Mouse (Mus musculus) CH12.LX (cell line): ENCODE data around the gene Imp3. TPM values are rescaled to one million over a fixed set of nuclear protein-coding genes. Genes with fewer than 3 reads are reported as not detected.

Experiments
- DNase-seq: peaks from one replicate; pipeline ENCODE4 v3.0.0-alpha.2; 2013; ENCODE audit errors: extremely low read depth
- H3K27ac ChIP-seq: 2 replicates; pipeline ENCODE4 v1.5.1; 2012; ENCODE audit warnings: low read depth, mild to moderate bottlenecking, control low read depth, moderate library complexity; ENCODE audit not compliant: insufficient read depth
- H3K27me3 ChIP-seq: replicated peaks from 2 replicates; pipeline ENCODE3; 2012; ENCODE audit warnings: inconsistent platforms
- H3K36me3 ChIP-seq, 2 experiments: replicated peaks in 1 of 2; 2 replicates each; pipeline versions ENCODE3 to v1.6.1; 2012; ENCODE audit warnings: inconsistent platforms in 1 of 2, low read length in 1 of 2, mild to moderate bottlenecking in 1 of 2, mixed read lengths in 1 of 2, moderate library complexity in 1 of 2; ENCODE audit not compliant: control insufficient read depth in 1 of 2, insufficient read depth in 1 of 2
- H3K4me1 ChIP-seq, 2 experiments: 2 replicates each; pipeline ENCODE4 v1.6.1; 2012; ENCODE audit warnings: inconsistent platforms in 1 of 2, moderate library complexity in 1 of 2; ENCODE audit not compliant: insufficient read depth in 2 of 2, control insufficient read depth in 1 of 2
- H3K4me2 ChIP-seq: 2 replicates; pipeline ENCODE4 v1.6.1; 2012; ENCODE audit warnings: low read depth, mild to moderate bottlenecking, control low read depth; ENCODE audit not compliant: poor library complexity, insufficient read depth, severe bottlenecking
- H3K4me3 ChIP-seq, 3 experiments: fragments of 150-350 bp in 1 of 3; sonication (generic) in 1 of 3; replicated peaks in 1 of 3; 2 replicates each; pipeline versions ENCODE3 to v1.5.1; 2011 to 2012; ENCODE audit warnings: low read depth in 2 of 3, low read length in 2 of 3, mild to moderate bottlenecking in 2 of 3, moderate library complexity in 2 of 3, control low read depth in 1 of 3, improper control_type of control experiment in 1 of 3, inconsistent platforms in 1 of 3, mixed read lengths in 1 of 3; ENCODE audit not compliant: poor library complexity in 1 of 3
- H3K79me2 ChIP-seq: replicated peaks from 2 replicates; pipeline ENCODE4 v1.6.1; 2012; ENCODE audit warnings: mild to moderate bottlenecking, moderate library complexity; ENCODE audit not compliant: control insufficient read depth, poor library complexity, insufficient read depth, severe bottlenecking; ENCODE audit errors: extremely low read depth
- H3K9ac ChIP-seq: 2 replicates; pipeline ENCODE4 v1.6.1; 2012; ENCODE audit warnings: low read depth, mild to moderate bottlenecking, control low read depth, moderate library complexity; ENCODE audit not compliant: insufficient read depth
- H3K9me3 ChIP-seq: replicated peaks from 2 replicates; pipeline ENCODE3; 2012; ENCODE audit warnings: low read length, inconsistent platforms, mixed read lengths
- BHLHE40 ChIP-seq: IDR thresholded peaks from 2 replicates; pipeline ENCODE4 v1.6.1; 2011; ENCODE audit warnings: mild to moderate bottlenecking, low read depth, low read length, improper control_type of control experiment
- CHD1 ChIP-seq: IDR thresholded peaks from 2 replicates; pipeline ENCODE4 v1.6.1; 2012; ENCODE audit warnings: low read depth, low read length, improper control_type of control experiment, inconsistent platforms
- CHD2 ChIP-seq: IDR thresholded peaks from 2 replicates; pipeline ENCODE4 v1.6.1; 2011; ENCODE audit warnings: low read length, improper control_type of control experiment
- CTCF ChIP-seq, 2 experiments: IDR thresholded peaks in 1 of 2; conservative IDR thresholded peaks in 1 of 2; 2 replicates each; pipeline ENCODE4 v1.5.1; 2011 to 2012; ENCODE audit warnings: low read depth in 2 of 2, low read length in 2 of 2, improper control_type of control experiment in 1 of 2, inconsistent platforms in 1 of 2, mild to moderate bottlenecking in 1 of 2, moderate library complexity in 1 of 2
- E2F4 ChIP-seq: IDR thresholded peaks from 2 replicates; pipeline ENCODE4 v1.6.1; 2011; ENCODE audit warnings: low read depth, low read length, improper control_type of control experiment; ENCODE audit not compliant: insufficient replicate concordance
- ELF1 ChIP-seq: IDR thresholded peaks from 2 replicates; pipeline ENCODE4 v1.6.1; 2014; ENCODE audit warnings: low read depth, mild to moderate bottlenecking, inconsistent platforms, low read length, improper control_type of control experiment
- EP300 ChIP-seq: IDR thresholded peaks from 2 replicates; pipeline ENCODE4 v1.6.1; 2011; ENCODE audit warnings: low read length, improper control_type of control experiment
- IRF4 ChIP-seq: IDR thresholded peaks from 2 replicates; pipeline ENCODE4 v1.6.1; 2014; ENCODE audit warnings: low read depth, mild to moderate bottlenecking, inconsistent platforms, low read length, improper control_type of control experiment
- JUN ChIP-seq: IDR thresholded peaks from 2 replicates; pipeline ENCODE4 v1.6.1; 2011; ENCODE audit warnings: low read depth, mild to moderate bottlenecking, low read length, improper control_type of control experiment, moderate library complexity; ENCODE audit not compliant: insufficient read depth
- JUND ChIP-seq: conservative IDR thresholded peaks from 2 replicates; pipeline ENCODE4 v1.6.1; 2011; ENCODE audit warnings: low read depth, low read length, improper control_type of control experiment
- MAFK ChIP-seq: IDR thresholded peaks from 2 replicates; pipeline ENCODE4 v1.6.1; 2011; ENCODE audit warnings: low read length, improper control_type of control experiment; ENCODE audit not compliant: insufficient replicate concordance
- MAX ChIP-seq: IDR thresholded peaks from 2 replicates; pipeline ENCODE4 v1.6.1; 2011; ENCODE audit warnings: low read length, improper control_type of control experiment
- MAZ ChIP-seq: IDR thresholded peaks from 2 replicates; pipeline ENCODE4 v1.6.1; 2012; ENCODE audit warnings: low read depth, mild to moderate bottlenecking, inconsistent platforms, low read length, improper control_type of control experiment, moderate library complexity
- MXI1 ChIP-seq: IDR thresholded peaks from 2 replicates; pipeline ENCODE4 v1.6.1; 2011; ENCODE audit warnings: mild to moderate bottlenecking, low read depth, low read length, improper control_type of control experiment
- NELFE ChIP-seq: IDR thresholded peaks from 2 replicates; pipeline ENCODE4 v1.6.1; 2011; ENCODE audit warnings: low read depth, low read length, improper control_type of control experiment
- NRF1 ChIP-seq: IDR thresholded peaks from 2 replicates; pipeline ENCODE4 v1.6.1; 2014; ENCODE audit warnings: low read depth, mild to moderate bottlenecking, inconsistent platforms, low read length, improper control_type of control experiment, moderate library complexity
- PAX5 ChIP-seq: IDR thresholded peaks from 2 replicates; pipeline ENCODE4 v1.6.1; 2012; ENCODE audit warnings: low read length, inconsistent platforms, mixed read lengths
- POLR2A ChIP-seq: IDR thresholded peaks from 2 replicates; pipeline ENCODE4 v1.6.1; 2011; ENCODE audit warnings: low read depth, mild to moderate bottlenecking, improper control_type of control experiment, low read length
- POLR2AphosphoS2 ChIP-seq: IDR thresholded peaks from 2 replicates; pipeline ENCODE4 v1.6.1; 2011; ENCODE audit warnings: low read depth, low read length, improper control_type of control experiment
- RAD21 ChIP-seq: IDR thresholded peaks from 2 replicates; pipeline ENCODE4 v1.6.1; 2011; ENCODE audit warnings: low read depth, mild to moderate bottlenecking, low read length, improper control_type of control experiment, moderate library complexity
- RCOR1 ChIP-seq: conservative IDR thresholded peaks from 2 replicates; pipeline ENCODE4 v1.6.1; 2012; ENCODE audit warnings: low read depth, mild to moderate bottlenecking, inconsistent platforms, low read length, improper control_type of control experiment
- SMC3 ChIP-seq: IDR thresholded peaks from 2 replicates; pipeline ENCODE4 v1.6.1; 2011; ENCODE audit warnings: low read depth, low read length, improper control_type of control experiment
- TBP ChIP-seq: conservative IDR thresholded peaks from 2 replicates; pipeline ENCODE4 v1.6.1; 2011; ENCODE audit warnings: low read depth, low read length, improper control_type of control experiment
- TCF12 ChIP-seq: IDR thresholded peaks from 2 replicates; pipeline ENCODE4 v1.6.1; 2014; ENCODE audit warnings: low read depth, mild to moderate bottlenecking, inconsistent platforms, low read length, improper control_type of control experiment
- USF1 ChIP-seq: IDR thresholded peaks from 2 replicates; pipeline ENCODE4 v1.6.1; 2014; ENCODE audit warnings: low read depth, mild to moderate bottlenecking, inconsistent platforms, low read length, improper control_type of control experiment
- ZC3H11A ChIP-seq: IDR thresholded peaks from 2 replicates; pipeline ENCODE4 v1.6.1; 2012; ENCODE audit warnings: low read depth, mild to moderate bottlenecking, inconsistent platforms, low read length, improper control_type of control experiment
- ZMIZ1 ChIP-seq: IDR thresholded peaks from 2 replicates; pipeline ENCODE4 v1.6.1; 2012; ENCODE audit warnings: low read depth, mild to moderate bottlenecking, inconsistent platforms, low read length, improper control_type of control experiment
- dilution Hi-C: fragments of 300-500 bp; cut with MboI; formaldehyde crosslinking; loops from 2 replicates; pipeline ENCODE4 v1.14.3; 2020; ENCODE audit warnings: low sequenced_read_pairs; ENCODE audit not compliant: extremely low pct_unique_long_range_greater_than_20kb, extremely low pct_ligation_motif_present
- in situ Hi-C: fragments of 300-500 bp; cut with MboI; formaldehyde crosslinking; loops from 3 replicates; pipeline ENCODE4 v1.14.3; 2019; ENCODE audit warnings: low sequenced_read_pairs, low pct_ligation_motif_present, low pct_unique_long_range_greater_than_20kb, mixed read lengths
- polyA plus RNA-seq: library from polyadenylated mRNA; unstranded; fragments of >175 nt; gene quantifications from 2 replicates; pipeline ENCODE4 v1.2.1, GENCODE M21; 2012; ENCODE audit warnings: low read depth; ENCODE audit not compliant: insufficient read length
- total RNA-seq, 2 experiments: library from RNA; depleted of rRNA; stranded (reverse); fragments of 300-350 nt in 1 of 2; fragments of >200 nt in 1 of 2; gene quantifications; 2 replicates each; pipeline ENCODE4 v1.2.3; 2012 to 2014

Imp3 gene
- total and polyA plus RNA-seq, 3 experiments = 134 to 197 (median 165) TPM

DNA sequence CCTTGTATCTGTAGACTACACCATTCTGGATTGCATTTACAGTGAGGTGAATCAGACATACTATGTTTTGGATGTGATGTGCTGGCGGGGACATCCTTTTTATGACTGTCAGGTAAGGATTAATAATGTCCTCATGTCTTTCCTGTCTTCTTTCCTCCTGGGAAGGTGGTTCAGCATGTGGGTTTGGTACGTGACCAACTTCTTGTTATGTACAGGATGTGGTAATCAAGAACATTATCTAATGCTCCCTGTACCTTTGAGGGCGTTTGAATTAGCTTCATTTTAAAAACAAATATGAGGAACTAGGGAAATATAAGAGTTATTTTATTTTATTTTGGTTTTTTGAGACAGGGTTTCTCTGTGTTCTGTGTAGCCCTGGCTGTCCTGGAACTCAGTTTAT lies 37.9 kb downstream of the Imp3 start:
- no peaks in the 10 kb centered on the region for H3K79me2 ChIP-seq
- no peak for TF ChIP-seq EP300
- TF ChIP-seq CTCF (conservative IDR thresholded peaks at IDR 0.05 in 1 of 2, IDR thresholded peaks at IDR 0.05 in 1 of 2; ENCODE audit: low read depth in 2 of 2, low read length in 2 of 2) = no peak
- no peak for TF ChIP-seq POLR2A
- no peak for TF ChIP-seq ZMIZ1
- TF ChIP-seq NELFE = no peak
- TF ChIP-seq CHD1 = no peak
- no peak for TF ChIP-seq JUN
- TF ChIP-seq JUND = no peak
- no peak for TF ChIP-seq ZC3H11A
- TF ChIP-seq PAX5 = no peak
- no peak for TF ChIP-seq MAZ
- TF ChIP-seq TCF12 = no peak
- no peak for TF ChIP-seq BHLHE40
- no peak for TF ChIP-seq NRF1
- TF ChIP-seq IRF4 = no peak
- no peaks in the 10 kb centered on the region for H3K27me3 ChIP-seq
- in situ Hi-C loops (no loop called here), dilution Hi-C loops (no loop called here)
- no peaks in the 10 kb centered on the region for H3K9me3 ChIP-seq
- H3K4me3 ChIP-seq = no peak overlapping the region
- H3K4me2 ChIP-seq = no peak overlapping the region
- DNase-seq = no peak
- no peak overlapping the region for H3K9ac ChIP-seq
- no peak overlapping the region for H3K27ac ChIP-seq
- H3K4me1 ChIP-seq = peaks cover 0 to 7% of the 10 kb centered on the region in 2 experiments; a peak in 1 of 4 replicates
- H3K36me3 ChIP-seq = peaks cover 19 to 66% of the 10 kb centered on the region in 2 experiments

DNA sequence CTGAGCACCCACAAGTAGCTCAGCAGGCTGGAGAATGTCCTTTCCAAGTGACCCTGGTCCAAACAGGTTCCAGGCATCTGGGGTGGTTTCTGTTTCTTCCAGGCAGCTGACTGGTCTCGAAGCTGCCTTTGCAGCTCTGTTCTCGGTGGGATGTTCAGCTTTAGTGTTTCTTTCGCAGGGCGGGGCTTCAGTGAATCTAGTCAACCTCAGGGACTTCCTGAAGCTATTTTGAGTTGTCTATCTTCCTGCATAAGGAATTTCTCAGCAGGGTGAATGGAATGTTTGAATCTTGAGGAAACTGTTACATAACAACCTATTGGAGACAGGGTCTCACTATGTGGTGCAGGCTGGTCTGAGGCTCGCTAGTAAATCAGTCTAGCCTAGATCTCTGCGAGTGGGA lies 42.9 kb downstream of the Imp3 start:
- H3K9ac ChIP-seq = no peak overlapping the region
- no peaks in the 10 kb centered on the region for H3K9me3 ChIP-seq
- H3K4me2 ChIP-seq = no peak overlapping the region
- no peaks in the 10 kb centered on the region for H3K79me2 ChIP-seq
- no peak overlapping the region for H3K27ac ChIP-seq
- TF ChIP-seq PAX5 = no peak
- no peak for TF ChIP-seq CHD2
- TF ChIP-seq RCOR1 = no peak
- no peak for TF ChIP-seq CTCF (conservative IDR thresholded peaks at IDR 0.05 in 1 of 2, IDR thresholded peaks at IDR 0.05 in 1 of 2; ENCODE audit: low read depth in 2 of 2, low read length in 2 of 2)
- TF ChIP-seq MAX = no peak
- TF ChIP-seq TBP = no peak
- TF ChIP-seq SMC3 = no peak
- no peak for TF ChIP-seq E2F4
- TF ChIP-seq IRF4 = no peak
- no peak for TF ChIP-seq ELF1
- TF ChIP-seq MXI1 = no peak
- no peak for TF ChIP-seq RAD21
- TF ChIP-seq POLR2AphosphoS2 = no peak
- no peak for TF ChIP-seq CHD1
- TF ChIP-seq MAFK = no peak
- no peak for TF ChIP-seq USF1
- in situ Hi-C loops = no loop called here
- dilution Hi-C loops = no loop called here
- H3K27me3 ChIP-seq = no peaks in the 10 kb centered on the region
- H3K4me3 ChIP-seq = no peak overlapping the region
- peaks cover 0 to 4% of the 10 kb centered on the region in 2 experiments; a peak in 1 of 4 replicates for H3K4me1 ChIP-seq
- no peak for DNase-seq
- H3K36me3 ChIP-seq = peaks cover 21 to 68% of the 10 kb centered on the region in 2 experiments
